Mouse (Mus musculus): ENCODE data around the gene Rbpjl. TPM values are rescaled to one million over a fixed set of nuclear protein-coding genes. Genes with fewer than 3 reads are reported as not detected.

Gene Rbpjl
- polyA plus RNA-seq, 1 experiment from 2014 or later, result 0.89 TPM

DNA sequence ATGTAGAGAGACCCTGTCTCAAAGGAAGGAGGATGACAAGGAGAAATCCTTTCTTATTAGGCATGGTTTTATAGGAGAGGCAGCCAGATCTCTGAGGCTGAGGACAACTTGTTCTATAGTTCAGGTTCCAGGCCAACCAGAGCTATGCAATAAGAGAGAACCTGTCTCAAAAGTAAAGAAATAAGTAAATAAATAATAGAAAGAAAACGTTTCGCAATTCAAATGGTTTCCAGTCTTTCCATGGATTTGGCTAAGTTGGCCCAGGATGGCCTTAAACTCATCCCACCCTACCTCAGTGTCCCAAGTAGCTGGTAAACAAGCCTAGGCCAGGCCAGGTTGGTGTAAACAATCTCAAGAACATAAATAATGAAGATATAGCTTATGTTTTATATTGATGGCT lies 41.8 kb downstream of the Rbpjl start:
- Histone ChIP-seq H3K36me3 (ENCODE audit: control insufficient read depth, insufficient read depth) (no peaks in the 10 kb centered on the region), H3K4me2 (ENCODE audit: low read depth, low read length) (no peak overlapping the region), H3K27ac (ENCODE audit: low read length) (no peak overlapping the region), H3K9me3 (replicated peaks; ENCODE audit: control insufficient read depth, low read length) (no peaks in the 10 kb centered on the region), H3K9ac (ENCODE audit: low read depth, low read length) (no peak overlapping the region), H3K4me1 (ENCODE audit: control insufficient read depth, low read depth, low read length) (no peaks in the 10 kb centered on the region; the same call in none of the 2 replicates), H3K27me3 (ENCODE audit: control insufficient read depth, insufficient read depth, low read depth, low read length) (peaks cover 21% of the 10 kb centered on the region), H3K4me3 (ENCODE audit: low read depth, low read length) (no peak overlapping the region)
- WGBS (ENCODE audit: insufficient replicate concordance), result 50% methylated on average over 2 of the region's 2 CpGs
- ATAC-seq (ENCODE audit: low read depth), result no peak

DNA sequence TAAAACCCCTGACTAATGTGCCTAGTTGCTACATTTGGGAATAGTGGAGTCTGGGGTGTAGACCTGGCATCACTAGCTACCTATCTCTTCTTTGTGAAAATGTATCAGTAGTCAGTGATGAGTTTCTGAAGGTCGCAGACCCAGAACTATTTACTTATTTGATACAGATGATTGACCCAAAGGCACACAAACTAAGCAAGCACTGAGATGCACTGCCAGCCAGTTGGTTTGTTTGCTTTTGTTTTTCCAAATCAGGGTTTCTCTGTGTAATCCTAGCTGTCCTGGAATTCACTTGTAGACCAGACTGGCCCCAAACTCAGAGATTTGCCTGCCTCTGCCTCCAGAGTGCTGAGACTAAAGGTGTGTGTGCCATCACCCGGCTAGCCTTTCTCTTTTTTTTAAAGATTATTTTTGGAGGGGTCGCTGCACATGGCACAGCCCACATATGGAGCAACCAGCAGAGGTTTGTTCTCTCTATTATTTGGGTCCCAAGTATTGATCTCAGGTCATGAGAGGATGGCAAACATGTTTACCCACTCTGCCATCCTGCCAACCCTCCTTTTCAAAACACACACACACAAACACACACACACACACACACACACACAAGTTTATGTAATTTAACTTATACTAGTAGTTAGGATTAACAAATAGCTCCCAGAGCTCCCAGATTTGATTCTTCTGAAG lies 42.6 kb downstream of the Rbpjl start:
- no peak overlapping the region for H3K4me3 ChIP-seq (ENCODE audit: low read depth, low read length)
- 0 out of 2 replicates have a peak overlapping the region, but pooled peaks have one; percentile 14 for H3K27ac ChIP-seq (ENCODE audit: low read length)
- no peaks in the 10 kb centered on the region for H3K9me3 ChIP-seq (replicated peaks; ENCODE audit: control insufficient read depth, low read length)
- no peaks in the 10 kb centered on the region; the same call in none of the 2 replicates for H3K4me1 ChIP-seq (ENCODE audit: control insufficient read depth, low read depth, low read length)
- peaks cover 21% of the 10 kb centered on the region for H3K27me3 ChIP-seq (ENCODE audit: control insufficient read depth, insufficient read depth, low read depth, low read length)
- H3K36me3 ChIP-seq (ENCODE audit: control insufficient read depth, insufficient read depth), result no peaks in the 10 kb centered on the region
- no peak overlapping the region for H3K9ac ChIP-seq (ENCODE audit: low read depth, low read length)
- WGBS (ENCODE audit: insufficient replicate concordance), result 41% methylated on average over 3 of the region's 3 CpGs
- ATAC-seq (ENCODE audit: low read depth), result no peak
- H3K4me2 ChIP-seq (ENCODE audit: low read depth, low read length), result no peak overlapping the region

DNA sequence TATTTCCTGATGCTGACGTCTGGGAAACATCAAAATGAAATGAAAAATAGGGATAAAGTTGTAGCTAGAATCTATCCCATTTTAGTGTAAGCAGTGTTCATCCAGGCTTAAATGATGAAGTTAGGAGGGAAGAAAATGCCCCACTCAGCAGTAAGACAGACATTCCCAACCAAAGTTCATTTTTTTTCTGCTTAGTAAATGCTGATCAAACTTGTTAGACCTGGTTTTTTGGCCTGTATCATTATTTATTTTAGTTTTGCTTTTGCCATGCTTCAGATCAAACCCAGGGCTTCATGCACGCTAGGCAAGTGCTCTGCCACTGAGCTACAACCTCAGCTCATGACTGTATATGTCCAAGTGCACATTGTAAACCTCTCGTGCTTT lies 43.1 kb downstream of the Rbpjl start:
- Histone ChIP-seq H3K4me2 (ENCODE audit: low read depth, low read length) (no peak overlapping the region), H3K27me3 (ENCODE audit: control insufficient read depth, insufficient read depth, low read depth, low read length) (peaks cover 21% of the 10 kb centered on the region), H3K27ac (ENCODE audit: low read length) (no peak overlapping the region), H3K9me3 (replicated peaks; ENCODE audit: control insufficient read depth, low read length) (no peaks in the 10 kb centered on the region), H3K9ac (ENCODE audit: low read depth, low read length) (no peak overlapping the region), H3K4me3 (ENCODE audit: low read depth, low read length) (no peak overlapping the region), H3K36me3 (ENCODE audit: control insufficient read depth, insufficient read depth) (no peaks in the 10 kb centered on the region), H3K4me1 (ENCODE audit: control insufficient read depth, low read depth, low read length) (no peaks in the 10 kb centered on the region; the same call in none of the 2 replicates)
- no peak for ATAC-seq (ENCODE audit: low read depth)
- WGBS (ENCODE audit: insufficient replicate concordance), result 37% methylated on average over 3 of the region's 3 CpGs

DNA sequence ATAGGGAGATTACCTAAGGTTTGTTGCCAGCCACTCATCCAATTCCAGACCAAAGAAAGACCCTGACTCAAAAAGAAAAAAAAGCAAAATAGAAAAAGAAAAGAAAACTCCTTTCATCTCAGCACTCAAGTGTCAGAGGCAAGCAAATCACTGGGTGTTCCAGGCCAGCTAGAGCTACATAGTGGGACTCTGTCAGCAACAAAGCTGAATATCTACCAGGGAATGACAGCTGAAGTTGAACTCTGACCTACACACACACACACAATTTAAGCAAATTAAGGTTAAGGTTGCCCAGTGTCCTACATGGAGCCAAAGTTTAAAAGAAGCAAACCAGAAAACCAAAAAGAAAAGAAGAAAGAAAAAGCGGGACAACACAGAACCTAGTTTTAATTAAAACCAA lies 45.2 kb downstream of the Rbpjl start:
- no peak overlapping the region for H3K4me2 ChIP-seq (ENCODE audit: low read depth, low read length)
- no peaks in the 10 kb centered on the region for H3K9me3 ChIP-seq (replicated peaks; ENCODE audit: control insufficient read depth, low read length)
- no peak for ATAC-seq (ENCODE audit: low read depth)
- peaks cover 8% of the 10 kb centered on the region for H3K27me3 ChIP-seq (ENCODE audit: control insufficient read depth, insufficient read depth, low read depth, low read length)
- H3K27ac ChIP-seq (ENCODE audit: low read length), result no peak overlapping the region
- no peak overlapping the region for H3K9ac ChIP-seq (ENCODE audit: low read depth, low read length)
- no peaks in the 10 kb centered on the region; the same call in none of the 2 replicates for H3K4me1 ChIP-seq (ENCODE audit: control insufficient read depth, low read depth, low read length)
- 58% methylated on average over 1 of the region's 1 CpGs for WGBS (ENCODE audit: insufficient replicate concordance)
- H3K36me3 ChIP-seq (ENCODE audit: control insufficient read depth, insufficient read depth), result no peaks in the 10 kb centered on the region
- H3K4me3 ChIP-seq (ENCODE audit: low read depth, low read length), result no peak overlapping the region

DNA sequence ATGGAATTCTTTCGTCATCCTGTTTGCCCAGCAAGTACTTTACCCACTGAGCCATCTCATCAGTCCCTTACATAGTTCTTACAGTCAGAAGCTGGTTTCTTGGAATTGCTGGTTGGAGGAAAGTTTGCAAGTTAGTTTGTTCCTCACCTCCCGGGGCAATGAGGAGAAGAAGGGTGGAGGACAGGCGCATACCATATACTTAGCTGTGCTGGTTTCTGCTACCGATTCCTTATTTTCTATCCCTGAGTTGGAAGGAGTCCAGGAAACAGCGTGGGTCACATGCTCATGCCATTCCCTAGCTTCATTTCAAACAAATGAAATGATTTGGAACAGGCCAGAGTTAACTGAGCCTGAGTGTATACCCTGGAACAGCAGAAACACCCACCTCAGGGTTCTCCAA lies 46.0 kb downstream of the Rbpjl start:
- Histone ChIP-seq H3K9me3 (replicated peaks; ENCODE audit: control insufficient read depth, low read length) (no peaks in the 10 kb centered on the region), H3K27me3 (ENCODE audit: control insufficient read depth, insufficient read depth, low read depth, low read length) (peaks cover under 1% of the 10 kb centered on the region; the same call in 1 of the 2 replicates), H3K4me2 (ENCODE audit: low read depth, low read length) (no peak overlapping the region), H3K4me3 (ENCODE audit: low read depth, low read length) (no peak overlapping the region), H3K27ac (ENCODE audit: low read length) (no peak overlapping the region), H3K9ac (ENCODE audit: low read depth, low read length) (no peak overlapping the region), H3K36me3 (ENCODE audit: control insufficient read depth, insufficient read depth) (no peaks in the 10 kb centered on the region), H3K4me1 (ENCODE audit: control insufficient read depth, low read depth, low read length) (no peaks in the 10 kb centered on the region; the same call in 1 of the 2 replicates)
- WGBS (ENCODE audit: insufficient replicate concordance), result 56% methylated on average over 5 of the region's 5 CpGs
- ATAC-seq (ENCODE audit: low read depth), result no peak

DNA sequence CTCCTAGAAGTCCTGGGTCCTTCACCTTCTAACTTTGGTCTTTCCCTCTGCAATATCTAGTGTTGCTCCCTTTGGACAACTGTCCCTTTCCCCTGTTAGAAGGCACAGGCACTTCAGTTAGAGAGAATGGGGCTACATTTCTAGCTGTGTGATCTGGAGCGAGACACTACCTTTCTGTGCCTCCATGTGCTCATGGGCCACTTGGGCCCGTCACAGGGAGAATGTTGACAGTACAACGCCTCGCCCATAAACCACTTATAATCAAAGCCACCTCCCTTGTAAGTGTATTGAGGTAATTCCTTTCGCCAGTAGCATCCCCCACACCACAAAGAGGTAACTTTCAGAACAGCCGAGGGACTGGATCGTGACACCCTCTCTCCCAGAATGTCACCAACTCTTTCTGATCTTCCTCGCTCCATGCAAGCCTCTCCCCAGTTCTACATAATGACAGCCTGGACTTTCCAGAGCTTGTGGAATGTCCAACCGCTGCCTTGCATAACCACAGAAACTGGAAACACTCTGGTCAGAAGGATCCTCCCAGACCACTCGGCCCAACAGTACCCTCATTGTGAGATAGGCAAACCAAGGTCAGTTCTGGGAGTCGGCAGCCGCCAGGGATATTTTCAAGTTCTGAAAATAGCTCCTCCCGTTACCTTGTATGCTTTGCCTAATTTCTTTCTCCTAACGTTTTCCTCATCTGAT lies 46.6 kb downstream of the Rbpjl start:
- H3K27ac ChIP-seq (ENCODE audit: low read length), result no peak overlapping the region
- no peaks in the 10 kb centered on the region; the same call in 1 of the 2 replicates for H3K4me1 ChIP-seq (ENCODE audit: control insufficient read depth, low read depth, low read length)
- no peak for ATAC-seq (ENCODE audit: low read depth)
- no peaks in the 10 kb centered on the region for H3K27me3 ChIP-seq (ENCODE audit: control insufficient read depth, insufficient read depth, low read depth, low read length)
- no peak overlapping the region for H3K4me3 ChIP-seq (ENCODE audit: low read depth, low read length)
- no peaks in the 10 kb centered on the region for H3K36me3 ChIP-seq (ENCODE audit: control insufficient read depth, insufficient read depth)
- no peak overlapping the region for H3K9ac ChIP-seq (ENCODE audit: low read depth, low read length)
- H3K9me3 ChIP-seq (replicated peaks; ENCODE audit: control insufficient read depth, low read length), result no peaks in the 10 kb centered on the region
- 70% methylated on average over 14 of the region's 14 CpGs for WGBS (ENCODE audit: insufficient replicate concordance)
- no peak overlapping the region for H3K4me2 ChIP-seq (ENCODE audit: low read depth, low read length)

DNA sequence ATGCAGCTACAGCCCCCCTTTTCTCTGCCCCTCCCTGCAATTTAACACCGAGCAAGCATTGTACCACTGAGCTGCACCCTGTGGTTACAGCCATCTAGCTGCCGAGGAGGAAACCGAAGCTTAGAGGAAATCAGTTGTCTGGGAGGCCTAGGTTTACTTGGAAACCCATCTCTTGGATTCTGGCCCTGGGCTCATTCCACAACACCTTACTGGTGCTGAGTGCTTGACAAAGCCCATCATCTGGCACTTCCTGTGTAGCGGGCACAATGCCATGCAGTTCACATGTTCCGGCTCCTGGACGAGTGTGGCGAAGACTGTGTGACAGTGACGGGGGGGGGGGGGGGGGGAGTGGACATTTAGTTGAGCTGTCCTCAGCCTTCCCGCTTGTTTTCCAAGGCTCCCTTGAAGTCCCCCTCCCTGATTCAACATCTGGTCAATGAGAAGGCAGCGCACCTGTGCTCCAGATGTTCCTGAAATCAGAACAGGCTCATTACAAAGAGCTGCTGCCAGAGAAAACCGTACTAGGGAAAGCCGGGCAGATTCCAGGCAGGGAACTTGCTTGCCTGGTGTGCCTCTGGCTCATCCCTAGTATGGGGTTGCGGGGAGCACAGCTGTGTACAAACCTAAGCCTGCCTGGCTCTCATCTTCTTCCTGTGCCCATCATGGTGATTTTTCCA lies 49.2 kb downstream of the Rbpjl start:
- 47% methylated on average over 12 of the region's 13 CpGs for WGBS (ENCODE audit: insufficient replicate concordance)
- no peak for ATAC-seq (ENCODE audit: low read depth)
- Histone ChIP-seq H3K9ac (ENCODE audit: low read depth, low read length) (no peak overlapping the region), H3K4me3 (ENCODE audit: low read depth, low read length) (no peak overlapping the region), H3K9me3 (replicated peaks; ENCODE audit: control insufficient read depth, low read length) (no peaks in the 10 kb centered on the region), H3K27ac (ENCODE audit: low read length) (no peak overlapping the region), H3K4me1 (ENCODE audit: control insufficient read depth, low read depth, low read length) (no peaks in the 10 kb centered on the region; the same call in none of the 2 replicates), H3K36me3 (ENCODE audit: control insufficient read depth, insufficient read depth) (no peaks in the 10 kb centered on the region), H3K27me3 (ENCODE audit: control insufficient read depth, insufficient read depth, low read depth, low read length) (no peaks in the 10 kb centered on the region), H3K4me2 (ENCODE audit: low read depth, low read length) (no peak overlapping the region)

DNA sequence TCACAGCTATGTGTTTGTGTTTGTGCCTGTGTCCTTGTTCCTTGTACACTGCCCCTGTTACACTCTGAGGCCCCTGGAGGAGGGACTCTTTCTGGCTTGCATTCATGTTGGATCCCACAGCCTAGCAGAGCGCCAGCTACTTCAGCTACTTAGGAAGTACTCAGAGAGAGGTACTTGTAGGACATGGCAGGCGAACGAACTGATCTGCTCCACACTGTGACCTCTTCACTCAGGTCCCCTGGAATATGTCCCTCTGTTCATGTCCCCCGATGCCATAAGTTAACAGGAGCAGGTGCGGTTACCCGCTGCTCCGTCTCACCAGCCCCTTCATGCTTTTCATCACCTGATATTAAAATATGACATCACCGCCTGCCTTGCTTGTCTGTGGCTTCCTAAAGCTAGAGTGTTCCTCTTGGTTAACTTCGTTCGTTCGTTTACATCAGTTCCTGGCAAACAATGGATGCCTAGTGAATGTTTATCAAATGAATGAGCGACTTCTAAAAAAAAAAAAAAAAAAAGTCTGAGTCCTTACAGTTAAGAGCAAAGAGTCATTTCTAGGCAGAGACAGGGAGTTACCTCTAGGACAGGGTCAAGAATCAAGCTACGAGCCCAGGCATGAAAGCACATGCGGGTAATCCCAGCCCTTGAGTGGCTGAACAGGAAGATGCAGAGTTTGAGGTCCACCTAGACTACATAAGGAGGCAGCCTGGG lies 50.3 kb downstream of the Rbpjl start:
- no peaks in the 10 kb centered on the region for H3K9me3 ChIP-seq (replicated peaks; ENCODE audit: control insufficient read depth, low read length)
- no peak overlapping the region for H3K27ac ChIP-seq (ENCODE audit: low read length)
- no peak overlapping the region for H3K4me2 ChIP-seq (ENCODE audit: low read depth, low read length)
- 55% methylated on average over 14 of the region's 14 CpGs for WGBS (ENCODE audit: insufficient replicate concordance)
- no peak overlapping the region for H3K4me3 ChIP-seq (ENCODE audit: low read depth, low read length)
- H3K4me1 ChIP-seq (ENCODE audit: control insufficient read depth, low read depth, low read length), result no peaks in the 10 kb centered on the region; the same call in none of the 2 replicates
- H3K36me3 ChIP-seq (ENCODE audit: control insufficient read depth, insufficient read depth), result no peaks in the 10 kb centered on the region
- no peak overlapping the region for H3K9ac ChIP-seq (ENCODE audit: low read depth, low read length)
- no peaks in the 10 kb centered on the region for H3K27me3 ChIP-seq (ENCODE audit: control insufficient read depth, insufficient read depth, low read depth, low read length)
- no peak for ATAC-seq (ENCODE audit: low read depth)
